Mouse (Mus musculus): ENCODE measurements around the gene Gng12.

- TF ChIP-seq MAFK (IDR thresholded peaks at IDR 0.05; ENCODE audit: insufficient read depth, low read depth, low read length) (no peak), HCFC1 (IDR thresholded peaks at IDR 0.05; ENCODE audit: borderline replicate concordance, insufficient read depth, low read length) (no peak), ZNF384 (IDR thresholded peaks at IDR 0.05; ENCODE audit: low read depth, low read length) (no peak), ZC3H11A (IDR thresholded peaks at IDR 0.05; ENCODE audit: borderline replicate concordance, low read depth, low read length) (no peak)
Observed at GRCm38 (mm10) chr6:66910493-66911435, 14.6 kb downstream of the Gng12 start.

Measured in ES-E14 (cell line).